Mouse (Mus musculus): ENCODE measurements at regions not wholly inside any gene's neighbourhood (a gene's known extent, or its start where the extent isn't known, plus 50 kb on each side); places are given as distances from the start of the nearest gene placed in this dataset.
A peak's percentile ranks its signal among the peaks of the same experiment; 100 is the strongest.

- no peak for DNase-seq
Measured at GRCm38 (mm10) chr13:55954346-55954745, 118.4 kb upstream of the Pitx1 start.

DNA sequence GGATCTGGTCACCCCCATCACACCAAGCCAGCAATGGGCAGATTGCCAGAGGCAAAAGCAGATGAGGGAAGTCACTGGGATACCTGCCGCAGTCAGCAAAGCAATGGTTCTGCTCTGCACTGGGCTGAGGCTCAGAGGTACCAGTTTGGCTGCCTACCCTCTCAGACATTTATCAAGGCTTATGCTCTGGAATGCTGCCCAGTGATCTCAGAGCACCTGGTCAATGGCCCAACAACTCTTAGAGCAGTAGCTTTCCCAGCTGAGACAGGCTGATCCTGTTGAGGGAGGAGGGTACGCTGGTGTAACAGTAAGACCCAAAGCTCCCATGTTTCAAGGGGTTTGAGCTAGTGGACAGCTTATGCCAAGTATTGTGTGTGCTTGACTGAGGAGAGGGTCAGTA is 117.4 kb upstream of the Pitx1 start:
- DNase-seq, result peak; percentile 18 to 19

GRCm38 (mm10) chr13:55950773-55951172 is 114.8 kb upstream of the Pitx1 start:
- DNase-seq, result no peak

GRCm38 (mm10) chr13:55948591-55948990 is 112.6 kb upstream of the Pitx1 start:
- DNase-seq, result no peak

- peak in 1 of 2 experiments; percentile 15 for DNase-seq
Measured at GRCm38 (mm10) chr13:55948144-55948543, 112.2 kb upstream of the Pitx1 start.

GRCm38 (mm10) chr13:55937417-55937816 is 101.4 kb upstream of the Pitx1 start:
- DNase-seq, result no peak

DNA sequence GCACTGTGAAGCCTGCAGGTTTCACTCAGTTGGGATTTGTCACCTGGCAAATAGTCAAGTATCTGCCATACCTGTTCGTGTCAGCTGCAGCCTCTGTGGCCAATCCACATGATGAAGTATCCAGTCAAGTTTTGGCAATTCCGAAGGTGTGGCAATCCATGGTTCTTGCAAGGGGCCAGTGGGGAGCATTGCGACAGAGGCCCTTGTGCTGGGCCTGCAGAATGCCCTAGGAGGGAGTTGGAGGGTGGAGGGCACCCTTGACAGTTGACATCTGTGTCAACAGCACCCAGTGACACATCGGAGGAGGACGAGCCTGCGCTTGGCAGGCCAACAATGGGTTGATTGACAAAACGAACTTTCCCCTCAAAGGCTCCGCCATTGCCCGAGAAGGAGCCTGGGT is 101.0 kb upstream of the Pitx1 start:
- DNase-seq, result no peak

- DNase-seq, result no peak
Measured at GRCm38 (mm10) chr13:55930637-55931036, 94.6 kb upstream of the Pitx1 start.

GRCm38 (mm10) chr13:55929814-55930213 is 93.8 kb upstream of the Pitx1 start:
- DNase-seq, result no peak

DNA sequence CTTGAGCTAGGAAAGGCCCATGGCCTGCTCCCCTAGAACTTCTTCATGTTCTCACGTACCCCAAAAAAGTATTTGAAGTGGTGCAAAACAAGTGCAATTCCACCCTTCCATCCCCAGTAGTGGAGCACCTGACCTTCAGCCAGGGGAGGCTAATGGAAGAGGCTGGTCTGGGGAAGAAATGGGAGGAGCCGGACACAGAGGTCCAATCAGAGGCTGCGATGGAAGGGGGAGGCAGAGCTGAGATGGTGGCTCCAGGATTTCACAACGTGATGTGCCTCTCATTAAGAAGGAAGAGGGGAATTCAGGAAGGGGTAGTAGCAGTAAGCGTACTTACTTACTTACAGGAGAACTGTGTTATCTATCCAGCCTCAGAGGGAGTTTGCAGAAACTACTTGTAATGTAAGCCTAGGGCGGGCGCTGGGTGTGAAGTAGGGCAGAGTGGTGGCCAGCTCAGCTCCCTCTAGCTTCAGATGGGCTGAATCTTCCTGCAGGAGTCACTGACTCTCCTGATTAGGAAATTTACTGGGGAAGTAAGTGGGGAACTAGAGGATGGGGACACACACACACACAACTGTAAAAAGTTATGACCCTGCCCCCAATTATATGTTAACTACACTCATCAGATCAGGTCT is 87.6 kb upstream of the Pitx1 start:
- DNase-seq, result no peak

DNA sequence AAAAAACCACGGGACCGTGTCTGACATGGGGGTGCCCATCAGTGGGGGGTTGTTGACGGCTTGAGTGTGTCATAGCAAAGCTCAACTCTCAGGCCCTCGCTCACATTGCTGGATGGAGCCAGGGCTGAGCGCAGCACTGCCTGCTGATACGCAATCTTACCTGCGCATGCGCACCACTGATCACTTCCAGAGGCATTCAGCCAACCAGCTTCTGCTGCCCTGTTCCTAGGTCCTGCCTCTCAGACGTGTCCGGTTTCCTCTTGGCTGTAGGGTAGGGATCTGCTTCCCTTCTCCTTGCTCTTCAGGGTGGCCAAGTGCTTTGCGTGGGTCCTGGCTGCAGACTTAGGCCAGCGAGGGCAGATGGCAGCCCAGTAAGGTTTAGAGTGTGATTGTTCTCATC is 81.3 kb upstream of the Pitx1 start:
- DNase-seq, result no peak

GRCm38 (mm10) chr13:55912271-55912711 is 76.3 kb upstream of the Pitx1 start:
- peak; percentile 80 to 84 for DNase-seq

GRCm38 (mm10) chr13:55909941-55910340 is 73.9 kb upstream of the Pitx1 start:
- DNase-seq, result no peak

- DNase-seq, result peak; percentile 56 to 65
Measured at GRCm38 (mm10) chr13:55904884-55905283, 68.9 kb upstream of the Pitx1 start.

GRCm38 (mm10) chr13:55902255-55902654 is 66.3 kb upstream of the Pitx1 start:
- DNase-seq, result no peak

GRCm38 (mm10) chr13:55900190-55900526 is 64.2 kb upstream of the Pitx1 start:
- no peak for DNase-seq

GRCm38 (mm10) chr13:55899501-55900189 is 63.7 kb upstream of the Pitx1 start:
- DNase-seq, result peak; percentile 56 to 69

DNA sequence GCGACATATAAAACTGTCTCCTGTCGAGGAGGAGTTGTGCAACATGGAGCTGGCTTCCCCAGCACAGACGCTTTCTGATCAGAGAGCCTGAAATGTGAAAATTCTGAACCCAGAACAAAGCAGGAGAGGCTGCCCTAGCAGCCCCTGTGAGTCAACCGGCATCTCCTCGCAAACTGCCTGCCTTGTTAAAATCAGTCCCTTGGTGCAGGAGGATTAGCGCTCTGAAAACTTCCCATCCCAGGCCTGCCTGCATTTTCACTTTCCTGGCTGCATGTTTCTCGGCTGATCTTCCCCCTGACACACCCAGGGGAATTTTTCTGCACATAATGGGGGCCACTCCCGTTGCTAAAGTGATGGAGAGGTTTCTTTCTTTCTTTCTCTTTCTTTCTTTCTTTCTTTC is 63.0 kb upstream of the Pitx1 start:
- no peak for DNase-seq

DNA sequence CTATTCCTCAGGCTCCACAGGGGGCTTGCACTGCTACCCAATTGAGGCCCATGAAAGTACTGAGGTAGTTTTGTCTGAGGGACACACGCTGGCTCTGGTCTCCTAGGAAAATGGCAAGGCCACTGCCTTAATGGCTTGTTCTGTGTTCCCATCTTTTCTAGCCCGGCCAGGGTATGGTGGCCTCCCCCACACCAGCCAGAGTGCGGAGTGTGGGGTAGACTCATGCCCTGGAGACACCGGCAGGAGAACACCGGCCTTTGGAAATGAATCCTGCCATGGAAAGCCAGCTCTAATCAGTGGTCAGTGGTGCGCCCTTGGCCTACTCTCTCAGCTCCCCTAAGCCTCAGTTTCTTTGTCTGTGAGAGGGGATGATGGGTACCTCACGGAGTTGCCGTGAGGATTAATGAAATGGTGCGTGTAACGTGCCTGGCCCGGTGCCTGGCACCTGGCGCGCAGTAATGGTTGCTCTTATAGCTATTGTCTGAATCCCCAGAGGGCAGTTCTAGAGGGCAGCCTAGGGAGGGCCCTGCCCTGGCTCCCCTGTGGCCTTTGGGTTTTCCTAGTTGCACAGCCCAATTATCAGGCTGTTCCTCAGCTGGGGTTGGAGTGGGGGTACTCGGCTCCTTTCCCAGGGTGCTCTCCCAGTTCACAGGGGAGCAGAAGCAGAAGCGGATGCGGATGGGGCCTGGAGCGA is 62.4 kb upstream of the Pitx1 start:
- peak; percentile 34 to 39 for DNase-seq

DNA sequence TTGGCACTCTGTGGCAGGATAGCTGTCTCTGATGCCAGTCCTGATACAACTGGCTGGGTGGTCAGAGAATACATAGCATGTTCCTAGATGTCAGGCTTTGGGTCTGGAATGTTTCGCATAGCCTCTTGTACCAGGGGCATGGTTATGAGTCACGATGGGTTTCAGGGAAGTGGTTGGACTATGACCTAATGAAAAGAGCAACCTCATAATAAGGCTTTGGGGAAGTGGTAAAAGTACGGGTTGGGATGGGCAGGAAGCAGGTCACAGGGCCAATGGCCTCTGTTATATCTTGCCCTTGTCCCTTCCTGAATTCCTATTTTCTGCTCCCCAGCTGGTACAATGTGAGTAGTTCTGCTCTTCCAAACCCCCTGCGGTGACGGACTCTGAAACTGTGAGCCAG is 59.5 kb upstream of the Pitx1 start:
- no peak for DNase-seq

DNA sequence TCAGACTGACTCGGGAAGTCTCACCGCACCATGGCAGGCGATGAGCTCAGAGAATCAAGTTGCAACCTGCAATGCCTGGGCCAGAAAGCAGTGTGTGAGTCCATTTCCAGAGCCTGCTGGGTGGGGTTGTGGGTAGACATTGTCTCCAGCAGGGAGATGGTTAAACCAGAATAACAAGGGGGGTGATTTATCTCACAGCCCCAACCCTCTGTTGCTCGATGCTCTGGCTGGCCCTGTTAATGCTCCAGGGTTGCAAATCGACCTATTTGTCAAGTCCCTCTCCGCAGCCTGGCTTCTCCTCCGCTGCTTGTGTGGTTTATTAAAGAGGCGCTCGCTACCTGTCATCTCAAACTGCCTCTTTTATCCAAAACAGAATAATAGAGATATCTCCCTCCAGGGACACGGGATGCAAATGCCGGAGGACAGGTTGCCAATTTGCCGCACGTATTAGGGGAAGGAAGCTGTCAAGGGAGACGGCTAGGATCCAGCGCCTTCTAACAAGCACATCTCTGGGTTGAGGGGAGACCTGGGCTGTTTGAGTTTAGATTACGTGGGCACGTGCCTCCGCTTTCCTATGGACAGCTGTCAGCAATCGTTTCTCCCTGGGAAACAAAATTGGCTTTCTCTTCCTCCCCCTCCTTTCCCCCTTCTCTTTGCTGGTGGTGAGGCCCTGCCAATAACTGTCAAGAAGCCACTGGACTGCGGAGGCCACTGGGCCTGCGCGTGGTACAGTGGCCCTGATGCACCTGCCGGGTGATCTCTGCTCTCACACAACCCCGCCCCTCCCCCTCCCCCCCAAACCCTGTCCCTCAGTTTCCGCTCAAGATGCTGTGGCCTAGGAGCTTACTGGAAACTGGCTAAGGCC is 57.4 kb upstream of the Pitx1 start:
- peak in 1 of 2 experiments; percentile 34 for DNase-seq

GRCm38 (mm10) chr13:55892250-55892649 is 56.3 kb upstream of the Pitx1 start:
- DNase-seq, result no peak

- DNase-seq, result no peak
Measured at GRCm38 (mm10) chr13:55887099-55887736, 51.2 kb upstream of the Pitx1 start.

All from cerebellum, postnatal 10 days (tissue).